Mouse (Mus musculus): ENCODE results near the gene Wnt5a.

DNA sequence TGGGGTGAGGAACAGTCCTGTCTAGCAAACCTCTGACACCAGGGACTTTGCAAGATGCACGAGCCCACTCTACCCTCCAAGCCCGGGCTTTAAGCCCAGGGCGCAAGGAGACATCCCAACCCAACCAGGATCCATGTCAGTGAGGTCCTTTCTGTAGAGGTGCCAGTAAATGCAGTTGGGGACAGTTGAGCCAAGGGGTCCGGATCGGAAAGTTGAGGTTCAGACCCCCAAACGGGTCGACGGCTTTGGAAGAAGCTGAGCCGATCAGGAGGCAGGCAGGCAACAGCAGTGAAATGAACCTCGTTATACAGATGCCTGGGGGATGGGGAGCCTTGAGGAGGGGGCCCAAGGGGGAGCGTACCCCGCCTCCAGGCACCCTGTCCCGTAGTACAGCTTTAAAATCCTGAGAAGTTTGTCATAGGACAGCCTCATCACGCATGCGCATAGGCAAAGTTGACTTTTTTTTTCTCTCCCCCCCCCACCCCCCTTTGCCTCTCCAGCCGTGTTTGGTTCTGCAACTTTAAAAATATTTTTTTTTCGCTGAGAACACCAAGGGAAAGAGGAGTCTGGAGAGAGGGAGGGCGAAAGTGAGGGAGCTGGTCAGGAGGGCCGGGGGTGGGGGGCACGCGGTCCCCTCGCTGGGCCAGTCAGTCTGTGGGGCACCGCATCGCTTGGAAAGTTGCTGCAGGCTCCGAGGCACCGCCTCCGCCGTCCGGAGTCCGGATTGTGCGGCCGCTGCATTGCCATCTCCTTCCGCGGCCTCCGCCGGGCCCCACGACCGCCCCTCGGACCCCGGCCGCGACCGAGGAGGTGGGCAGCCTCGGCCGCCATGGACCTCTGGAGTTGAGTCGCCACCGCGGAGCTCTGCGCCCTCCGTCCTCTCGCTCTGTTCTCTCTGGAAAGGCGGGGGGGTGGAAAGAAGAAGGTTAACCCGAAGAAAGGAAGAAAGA, at the start of gene Wnt5a:
- TF ChIP-seq POLR2A (IDR thresholded peaks at IDR 0.05; ENCODE audit: control insufficient read depth, low read depth, low read length) (no peak), CTCF (IDR thresholded peaks at IDR 0.05; ENCODE audit: control insufficient read depth, insufficient read depth, insufficient replicate concordance, low read depth, low read length) (no peak)

Measured in testis, adult 2 months (tissue).